Mouse (Mus musculus) left cerebral cortex, adult 8-10 months (tissue): ENCODE measurements at regions not wholly inside any gene's neighbourhood (a gene's known extent, or its start where the extent isn't known, plus 50 kb on each side); places are given as distances from the start of the nearest gene placed in this dataset.

Experiments used
- DNase-seq, 2 experiments: peaks; one replicate each; pipeline ENCODE4 v3.0.0; 2022; ENCODE audit warnings: low spot score in 2 of 2

DNA sequence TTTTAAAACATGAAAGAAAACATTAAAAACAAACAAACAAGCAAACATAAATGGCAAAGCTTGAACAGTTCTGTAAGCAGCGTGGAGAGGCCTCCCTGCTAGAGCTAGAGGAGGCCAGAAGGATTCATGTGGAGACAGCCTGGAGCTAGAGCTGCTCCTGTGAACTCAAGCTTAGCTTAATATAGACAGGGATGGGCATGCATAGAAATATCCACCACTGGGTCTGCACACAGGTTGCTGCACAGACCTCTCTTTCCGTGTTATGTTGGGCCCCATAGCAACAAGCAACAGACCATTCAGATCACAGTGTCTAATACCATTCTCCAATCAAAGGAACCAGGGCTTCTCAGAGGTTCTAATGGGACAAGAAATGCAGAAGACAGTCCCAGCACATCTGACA, 122.9 kb upstream of the Magi3 start:
- DNase-seq = no peak

GRCm38 (mm10) chr3:104342220-104342619, 122.0 kb upstream of the Magi3 start:
- DNase-seq = peak in 1 of 2 experiments; percentile 68

- no peak for DNase-seq
These were observed 120.2 kb upstream of the Magi3 start for GRCm38 (mm10) chr3:104340331-104340730.

- DNase-seq = no peak
These were observed 116.7 kb upstream of the Magi3 start for GRCm38 (mm10) chr3:104336867-104337266.

DNA sequence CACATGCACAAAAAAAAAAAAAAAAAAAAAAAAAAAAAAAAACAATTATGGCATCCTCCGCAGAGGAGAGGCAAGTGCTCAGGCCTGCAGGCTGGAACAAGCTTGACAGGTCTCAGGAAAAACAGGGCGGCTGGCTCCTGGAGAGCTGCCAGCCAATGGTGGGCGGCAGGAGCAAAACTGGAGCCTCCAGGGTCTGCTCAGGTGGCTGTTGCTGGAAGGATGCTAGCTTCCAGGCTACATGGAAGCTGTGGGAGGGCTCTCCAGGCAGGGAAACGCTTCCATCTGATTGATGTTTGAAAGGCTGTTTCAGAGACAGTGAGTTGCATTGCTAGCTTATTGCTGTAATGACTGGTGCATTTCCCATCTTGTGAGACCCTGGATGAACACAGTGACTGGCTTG, 116.1 kb upstream of the Magi3 start:
- peak in 1 of 2 experiments; percentile 28 for DNase-seq

DNA sequence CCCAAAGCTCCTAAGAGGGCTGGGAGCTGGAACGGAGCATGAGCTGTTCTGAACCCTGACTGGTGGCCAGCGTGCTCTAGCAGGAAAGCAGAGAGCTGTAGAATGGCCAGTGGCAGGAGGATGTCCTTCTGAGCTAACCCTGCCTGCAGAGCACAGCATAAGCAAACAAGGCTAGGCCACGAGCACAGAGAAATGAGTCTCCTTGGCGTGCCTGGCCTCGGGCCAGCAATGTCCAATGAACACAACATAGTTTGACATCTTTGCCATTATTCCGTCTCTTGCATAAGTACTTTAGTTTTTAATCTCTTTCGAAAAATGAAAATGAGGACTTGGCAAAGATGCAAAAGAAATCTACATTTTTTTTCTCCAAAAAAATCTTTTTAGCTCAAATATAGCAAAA, 114.6 kb upstream of the Magi3 start:
- DNase-seq = no peak

DNA sequence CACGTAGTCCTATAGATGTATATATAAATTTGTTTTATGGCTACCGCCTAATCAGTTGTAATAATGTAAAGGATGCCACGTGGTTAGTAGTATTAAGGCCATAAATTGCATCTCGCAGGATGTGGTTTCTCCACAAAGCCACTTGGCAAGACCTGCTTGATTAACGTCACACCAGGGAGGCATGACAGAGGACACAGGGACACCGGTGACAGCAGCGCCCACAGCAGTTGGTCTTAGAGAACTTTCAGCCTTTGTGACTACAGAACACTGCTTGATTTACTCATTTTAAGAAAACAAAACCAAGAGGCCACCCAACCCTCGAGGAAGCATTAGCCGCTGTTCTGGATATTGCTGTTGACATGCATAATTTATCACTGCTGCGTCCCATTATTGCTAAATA, 113.2 kb upstream of the Magi3 start:
- DNase-seq = no peak

DNA sequence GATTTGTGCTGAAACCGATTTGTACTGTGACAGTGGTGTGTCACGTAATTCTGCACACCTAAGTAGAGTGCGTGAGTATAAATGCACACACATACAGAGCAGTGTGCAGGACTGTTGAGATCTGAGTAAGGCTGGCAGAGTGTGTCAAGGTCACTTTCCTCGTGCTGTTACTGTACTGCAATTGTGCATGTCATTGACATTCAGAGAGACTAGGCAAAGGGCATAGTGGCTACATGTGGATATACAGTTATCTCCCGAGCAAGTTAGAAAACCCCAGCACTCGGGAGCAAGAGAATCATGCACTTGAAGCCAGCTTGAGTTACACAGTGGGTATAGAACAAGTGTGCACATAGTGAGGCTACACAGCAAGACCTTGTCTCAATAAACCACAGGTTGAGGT, 110.5 kb upstream of the Magi3 start:
- no peak for DNase-seq

- no peak for DNase-seq
These were observed 107.7 kb upstream of the Magi3 start for GRCm38 (mm10) chr3:104327829-104328228.

DNA sequence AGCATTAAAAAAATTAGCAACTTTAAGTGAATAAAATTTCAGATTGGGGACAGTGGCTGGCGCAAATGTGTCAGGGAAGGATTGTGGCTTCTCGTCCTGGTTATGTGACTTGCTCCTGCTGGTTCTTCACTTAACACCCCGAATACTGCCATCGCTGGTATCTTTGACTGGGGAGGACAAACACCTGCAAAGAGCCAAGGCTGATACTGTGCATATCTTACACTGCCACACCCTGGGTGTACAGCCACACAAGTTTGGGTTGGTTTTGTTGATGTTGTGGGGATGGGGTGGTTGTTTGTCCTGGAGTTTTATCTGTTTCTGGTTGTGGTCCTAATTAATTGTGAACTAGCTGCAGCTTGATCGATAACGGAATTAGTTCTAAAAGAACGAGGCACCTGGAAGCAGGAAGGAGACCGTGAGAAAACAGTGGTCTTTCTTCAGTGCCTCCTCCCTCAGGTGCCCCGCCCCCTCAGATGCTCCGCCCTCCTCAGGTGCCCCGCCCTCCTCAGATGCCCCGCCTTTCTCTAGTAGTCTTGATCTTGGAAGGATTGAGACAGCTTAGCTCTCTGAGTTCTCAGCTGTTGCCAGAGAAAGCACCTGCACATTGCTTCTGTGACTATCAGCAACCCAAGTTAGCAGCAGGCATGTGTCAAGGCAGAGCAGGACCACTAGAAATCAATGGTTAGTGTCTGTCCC, 107.0 kb upstream of the Magi3 start:
- DNase-seq = no peak

GRCm38 (mm10) chr3:104322591-104322990, 102.4 kb upstream of the Magi3 start:
- no peak for DNase-seq

- no peak for DNase-seq
These were observed 100.2 kb upstream of the Magi3 start for GRCm38 (mm10) chr3:104320404-104320803.

GRCm38 (mm10) chr3:104319377-104319776, 99.2 kb upstream of the Magi3 start:
- DNase-seq = no peak

DNA sequence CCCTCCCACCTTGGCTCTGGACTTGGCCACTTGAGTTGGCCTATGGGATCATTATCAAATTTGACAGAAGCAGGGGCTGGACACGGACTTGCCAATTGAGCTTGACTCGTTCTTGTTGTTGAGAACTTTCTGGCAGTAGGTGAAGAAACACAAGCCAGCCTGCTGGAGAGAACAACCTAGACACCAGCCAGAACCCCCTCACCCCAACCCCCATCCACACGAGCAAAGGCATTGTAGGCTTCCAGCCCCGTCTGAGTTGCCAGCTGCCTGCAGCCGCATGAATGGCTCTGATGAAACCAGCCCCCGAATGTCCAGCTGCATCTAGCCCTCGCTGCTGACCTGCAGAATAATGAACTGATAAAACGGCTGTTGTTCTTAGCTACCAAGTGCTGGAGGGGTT, 98.7 kb upstream of the Magi3 start:
- peak in 1 of 2 experiments; percentile 42 for DNase-seq

GRCm38 (mm10) chr3:104317528-104317927, 97.4 kb upstream of the Magi3 start:
- no peak for DNase-seq

DNA sequence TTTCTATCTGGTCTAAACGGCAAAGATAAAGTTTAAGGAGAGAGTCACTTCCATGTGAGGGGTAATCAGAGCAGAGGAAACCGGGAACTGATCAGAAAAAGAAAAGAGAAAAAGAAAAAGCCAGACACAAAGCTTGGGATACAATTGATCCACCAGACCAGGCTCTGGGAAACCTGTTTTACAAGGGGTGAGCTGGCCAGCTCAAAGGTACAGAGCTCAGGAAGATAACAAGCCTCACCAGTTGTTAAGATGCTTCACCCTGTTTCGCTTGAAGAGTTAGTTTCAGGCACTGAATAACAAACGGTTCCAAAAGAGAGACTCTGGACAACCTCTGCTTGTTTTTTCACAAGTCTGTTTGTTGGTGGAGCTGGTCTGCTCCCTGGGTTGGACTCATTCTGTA, 92.9 kb upstream of the Magi3 start:
- DNase-seq = no peak

- DNase-seq = no peak
These were observed 86.8 kb upstream of the Magi3 start for GRCm38 (mm10) chr3:104306961-104307360.

DNA sequence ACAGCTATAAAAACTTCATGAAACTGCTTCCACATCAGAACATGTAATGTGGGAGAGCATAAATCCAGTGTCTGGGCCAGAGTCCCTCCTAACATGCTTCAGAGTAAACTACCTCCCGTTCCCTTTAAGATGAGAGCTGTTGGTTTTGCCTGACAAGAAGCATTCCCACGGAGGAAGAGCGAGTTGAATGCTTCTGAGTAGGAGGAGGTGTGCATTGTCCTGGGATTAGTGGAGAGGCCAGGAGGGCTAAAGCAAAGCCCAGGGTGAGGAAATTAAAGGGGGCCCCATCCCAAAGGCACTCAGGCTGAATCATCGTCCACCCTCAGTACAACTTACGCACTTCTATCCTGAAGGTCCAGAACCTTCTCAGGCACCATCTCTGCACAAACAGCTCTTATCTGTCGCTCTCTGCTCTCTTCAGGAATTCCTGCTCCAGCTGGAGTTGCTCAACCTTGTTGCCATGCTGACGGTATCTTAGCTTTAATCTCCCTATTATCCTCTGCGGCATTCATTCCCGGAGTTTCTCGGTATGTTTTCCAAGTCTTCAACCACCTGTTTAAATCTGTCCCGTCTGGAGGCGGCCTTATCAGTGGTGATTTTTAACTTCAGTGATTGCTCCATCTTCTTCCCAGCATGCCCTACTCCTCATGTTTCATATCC, 85.9 kb upstream of the Magi3 start:
- DNase-seq = no peak

GRCm38 (mm10) chr3:104303577-104303976, 83.4 kb upstream of the Magi3 start:
- DNase-seq = no peak

- DNase-seq = no peak
These were observed 80.0 kb upstream of the Magi3 start for GRCm38 (mm10) chr3:104300201-104300600.

DNA sequence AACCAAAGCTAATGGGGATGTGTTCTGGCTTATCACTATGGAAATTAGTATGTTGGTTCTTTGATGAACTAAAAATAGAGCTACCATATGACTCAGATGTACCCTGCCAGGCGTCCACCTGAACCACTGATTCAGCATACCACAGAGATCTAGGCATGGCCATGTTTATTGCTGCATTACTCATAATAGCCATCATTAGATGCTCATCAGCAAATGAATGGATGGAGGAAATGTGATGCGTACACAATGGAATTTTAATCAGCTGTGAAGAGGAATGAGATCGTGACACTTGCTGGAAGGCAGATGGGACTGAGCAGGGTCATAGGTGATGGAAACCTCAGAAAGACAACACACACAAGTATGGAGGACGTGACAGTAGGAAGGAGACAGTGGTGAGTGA, 78.7 kb upstream of the Magi3 start:
- DNase-seq = no peak

DNA sequence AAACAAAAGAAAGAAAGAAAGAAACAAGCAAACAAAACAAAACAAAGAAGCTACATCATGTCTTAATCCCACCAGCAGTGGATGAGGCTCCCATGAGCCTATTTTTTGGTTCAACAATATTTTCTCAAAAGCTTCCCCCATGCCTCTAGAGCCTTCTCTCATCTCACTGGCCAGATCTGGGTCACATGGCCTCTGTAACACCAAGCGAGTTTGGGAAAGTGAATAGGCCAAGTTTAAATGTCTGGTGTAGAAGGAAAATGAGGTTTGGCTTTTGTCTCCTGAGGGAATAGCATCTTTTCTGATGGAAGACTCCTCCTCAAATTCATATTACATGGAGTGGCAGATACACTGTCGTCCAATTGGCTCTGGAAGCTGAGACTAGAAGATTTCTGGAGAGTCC, 78.2 kb upstream of the Magi3 start:
- no peak for DNase-seq

- no peak for DNase-seq
These were observed 76.9 kb upstream of the Magi3 start for GRCm38 (mm10) chr3:104297112-104297511.
